Mouse (Mus musculus) liver, embryonic 14.5 days (tissue): ENCODE results near the gene Gng2.

Experiments used
- CTCF ChIP-seq: IDR thresholded peaks from 2 replicates; pipeline ENCODE4 v1.5.1; 2016; ENCODE audit warnings: antibody characterized with exemption, low read depth, control low read depth
- EP300 ChIP-seq: IDR thresholded peaks from 2 replicates; pipeline ENCODE4 v1.6.1; 2016; ENCODE audit warnings: antibody characterized with exemption, low read depth

GRCm38 (mm10) chr14:19988410-19988809, 11.0 kb upstream of the Gng2 start:
- TF ChIP-seq EP300 (no peak), CTCF (no peak)
